Mouse (Mus musculus) cerebellum, postnatal 4 days (tissue): ENCODE results near the gene Hyal1.

Experiments used
- DNase-seq, 2 experiments: peaks; one replicate each; pipeline ENCODE4 v3.0.0; 2022; ENCODE audit warnings: low spot score in 2 of 2, mixed read lengths in 1 of 2

Gene Hyal1

DNA sequence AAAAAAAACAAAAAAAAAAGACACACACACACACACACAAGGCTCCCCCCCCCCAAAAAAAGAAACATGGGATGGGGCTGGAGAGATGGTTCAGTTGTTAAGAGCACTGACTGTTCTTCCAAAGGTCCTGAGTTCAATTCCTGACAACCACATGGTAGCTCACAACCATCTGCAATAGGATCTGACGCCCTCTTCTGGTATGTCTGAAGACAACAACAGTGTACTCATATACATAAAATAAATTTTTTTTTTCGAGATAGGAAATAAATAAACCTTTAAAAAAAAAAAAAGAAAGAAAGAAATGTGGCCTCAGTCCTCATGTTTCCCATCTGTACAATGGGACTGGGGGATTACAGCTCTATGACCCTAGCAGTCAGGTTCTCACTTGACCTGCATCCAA is 40.7 kb downstream of the Hyal1 start:
- DNase-seq = no peak

DNA sequence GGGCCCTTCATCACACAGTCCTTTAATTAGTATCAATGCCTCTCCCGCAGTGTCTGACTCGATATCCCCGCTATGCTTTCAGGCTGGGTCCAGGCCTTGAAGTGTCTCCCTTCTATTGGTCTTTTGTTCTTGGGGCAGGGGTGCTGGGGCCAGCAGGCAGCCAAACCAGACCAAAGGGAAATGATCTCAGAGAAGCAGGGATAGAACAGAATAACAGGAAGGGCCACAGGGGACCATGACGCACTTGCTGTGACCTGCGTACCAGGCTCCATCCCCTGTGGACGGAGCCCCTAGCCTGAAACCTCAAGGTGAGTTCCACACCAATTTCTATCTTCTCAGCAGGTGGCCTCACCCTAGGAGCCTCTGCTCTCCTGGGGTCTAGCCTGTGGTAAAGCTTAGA is 41.4 kb downstream of the Hyal1 start:
- no peak for DNase-seq

DNA sequence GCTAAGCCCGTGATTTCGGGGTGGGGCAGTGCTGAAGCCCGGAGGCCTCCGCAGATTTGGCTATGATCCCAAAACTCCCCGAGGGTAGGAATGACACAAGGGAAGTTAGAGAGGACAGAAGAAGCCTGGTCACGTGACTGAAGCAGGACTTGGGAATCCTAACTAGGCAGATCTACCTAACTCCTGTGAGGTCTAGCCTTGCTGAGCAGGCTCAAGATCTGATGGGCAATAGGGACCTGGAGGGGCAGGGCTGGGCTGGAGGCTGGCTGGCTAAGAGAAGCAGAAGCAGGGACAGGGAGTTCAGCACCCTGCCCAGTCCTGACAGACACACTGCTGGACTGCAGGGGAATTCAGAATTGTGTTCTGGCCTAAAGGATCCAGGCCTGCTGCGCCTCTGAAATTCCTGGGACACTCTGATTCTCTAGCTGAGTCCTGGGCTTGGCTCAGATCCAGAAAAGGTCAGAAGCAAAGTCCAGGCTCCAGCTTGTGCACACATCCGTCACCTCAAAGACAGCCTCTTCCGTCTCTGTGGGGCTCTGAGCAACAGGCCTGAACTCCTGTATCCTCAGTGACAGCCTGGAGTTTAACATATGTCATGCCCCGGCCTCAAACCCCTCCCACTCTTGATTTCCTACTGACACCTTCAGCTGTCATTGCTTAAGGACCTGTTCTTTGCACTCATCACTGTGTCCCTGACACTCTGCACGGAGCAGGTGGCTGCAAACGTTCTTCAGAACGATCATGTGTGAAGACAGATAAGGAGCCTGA is 42.2 kb downstream of the Hyal1 start:
- no peak for DNase-seq

DNA sequence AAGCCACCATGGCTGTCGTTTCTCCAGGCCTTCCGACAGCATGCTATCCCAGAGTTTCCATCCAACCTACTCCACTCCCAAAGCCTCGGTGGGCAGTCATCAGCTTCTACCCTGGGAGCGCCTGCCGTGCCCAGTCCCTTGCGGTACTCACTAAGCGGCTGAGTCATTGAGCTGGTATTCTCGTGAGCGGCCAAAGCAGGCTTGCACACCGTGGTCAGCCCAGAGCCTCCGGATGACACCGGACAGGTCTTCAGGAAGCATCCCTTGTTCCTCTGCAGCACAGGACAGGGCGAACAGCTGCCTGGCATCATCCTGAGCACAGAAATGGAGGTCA is 42.8 kb downstream of the Hyal1 start:
- DNase-seq = no peak

DNA sequence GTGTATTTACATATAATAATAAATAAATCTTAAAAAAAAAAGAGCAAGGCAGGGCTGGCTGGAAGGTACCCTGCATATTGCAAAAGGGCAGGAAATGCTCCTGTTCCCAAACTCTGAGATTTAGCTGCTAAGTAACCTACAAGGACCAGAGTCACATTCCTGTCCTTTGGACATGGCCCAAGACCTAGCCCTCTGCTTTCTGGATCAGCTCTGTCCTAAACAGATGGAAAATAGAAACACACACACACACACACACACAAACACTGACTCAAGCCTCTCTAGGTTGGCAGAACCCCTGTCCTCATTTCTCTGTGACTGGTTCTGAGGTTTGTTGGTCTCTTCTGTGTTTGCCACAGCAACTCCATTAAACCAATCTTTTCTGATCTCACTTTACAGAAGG is 44.2 kb downstream of the Hyal1 start:
- no peak for DNase-seq

DNA sequence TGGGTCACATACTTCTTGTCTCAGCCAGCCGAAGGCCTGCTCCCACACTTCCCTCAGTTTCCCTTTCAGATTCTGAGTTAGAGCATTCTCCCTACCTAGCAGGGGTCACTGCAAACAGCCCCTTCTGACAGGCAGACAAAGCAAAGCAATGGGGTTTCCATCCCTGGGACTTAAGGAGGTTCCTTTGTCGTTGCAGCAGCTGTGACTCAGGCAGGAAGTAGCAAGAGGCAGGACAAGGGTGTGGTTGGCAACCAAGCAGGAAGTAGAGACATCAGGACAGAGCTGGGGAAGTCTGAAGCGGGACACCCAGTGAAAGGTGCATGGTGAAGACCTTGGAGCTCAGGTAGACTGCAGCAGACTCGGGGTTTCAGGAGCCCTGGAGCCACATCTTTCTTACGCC is 47.8 kb downstream of the Hyal1 start:
- no peak for DNase-seq

DNA sequence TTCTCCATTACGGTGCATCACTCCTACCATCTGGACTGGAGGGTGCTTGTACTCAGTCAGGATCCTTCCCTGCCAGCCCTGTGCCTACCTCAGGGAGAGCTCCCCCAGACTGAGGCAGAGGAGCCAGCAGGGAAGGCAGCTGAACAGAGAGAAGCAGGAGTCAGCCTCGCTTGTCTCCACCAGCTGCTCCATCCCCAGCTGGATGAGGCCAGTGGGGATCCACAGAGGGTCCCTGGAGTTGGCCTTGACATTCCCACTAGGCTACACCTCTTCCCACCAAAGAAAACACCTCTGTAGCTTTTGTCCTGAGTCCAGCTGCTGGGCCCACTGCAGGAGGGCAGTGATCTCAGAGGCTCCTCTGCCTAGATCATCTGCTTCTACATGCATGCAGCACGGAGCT is 48.2 kb downstream of the Hyal1 start:
- DNase-seq = no peak

DNA sequence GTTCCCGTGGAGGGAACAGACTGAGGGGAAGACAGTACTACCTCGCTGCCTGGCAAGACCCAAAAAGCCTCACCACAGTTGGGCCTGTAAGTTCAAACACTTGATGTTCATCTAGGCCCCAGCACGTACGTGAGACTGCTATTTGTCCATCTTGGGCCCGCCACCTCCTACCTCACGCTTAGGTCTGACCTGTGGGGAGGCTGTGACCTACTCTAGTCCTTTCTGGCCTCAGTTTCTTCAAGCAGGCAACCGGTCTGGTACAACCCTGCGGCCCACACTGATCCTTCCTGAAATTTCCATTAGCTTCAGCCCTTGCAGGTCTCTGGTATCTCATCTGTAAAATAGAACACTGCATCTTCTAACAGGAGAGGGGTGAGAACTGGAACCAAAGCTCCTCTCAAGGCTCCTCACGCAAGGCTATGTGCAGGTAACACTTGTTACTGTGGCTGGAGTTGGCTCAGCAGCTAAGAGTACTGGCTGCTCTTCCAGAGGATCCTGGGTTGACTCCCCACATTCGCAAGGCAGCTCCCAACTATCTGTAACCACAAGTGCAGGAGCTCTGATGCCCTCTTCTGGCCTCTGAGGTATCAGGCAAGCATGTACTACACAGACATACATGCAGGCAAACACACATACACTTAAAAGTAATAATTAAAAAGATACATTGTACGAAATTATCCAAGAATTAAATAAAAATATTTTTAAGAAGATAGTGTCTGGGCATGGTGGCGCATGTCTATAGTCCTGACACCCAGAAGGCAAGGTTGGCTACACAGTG is 48.8 kb downstream of the Hyal1 start:
- DNase-seq = no peak

DNA sequence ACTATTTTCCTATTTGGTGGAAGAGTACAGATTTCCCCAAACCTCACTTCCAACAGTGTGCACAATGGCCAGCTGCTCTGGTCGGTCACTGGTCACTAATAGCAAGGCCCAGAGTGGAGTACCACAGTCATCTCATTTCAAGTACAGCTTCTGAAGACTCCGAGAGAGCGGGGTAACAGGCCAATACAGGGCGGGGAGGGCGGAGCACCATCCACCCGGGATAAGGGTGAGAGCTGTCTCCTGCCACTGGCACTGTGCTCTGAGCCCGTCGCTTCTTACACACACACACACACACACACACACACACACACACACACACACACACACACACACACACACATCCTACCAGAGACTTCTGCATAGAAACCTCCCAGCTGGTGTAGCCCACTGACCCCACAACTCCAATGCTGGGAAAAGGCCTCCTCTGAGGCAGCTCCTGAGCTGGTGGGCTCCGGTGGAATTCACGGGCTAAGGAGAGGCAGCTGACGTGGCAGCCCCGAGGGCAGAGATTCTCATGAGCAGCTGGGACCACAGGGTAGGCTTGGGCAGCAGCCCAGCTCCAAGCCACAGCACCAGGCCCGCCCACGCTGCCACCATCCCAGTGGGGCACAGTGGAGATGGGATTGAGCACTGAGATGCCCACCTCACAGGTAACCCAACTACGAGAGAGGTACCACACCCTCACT is 49.6 kb downstream of the Hyal1 start:
- DNase-seq = no peak

DNA sequence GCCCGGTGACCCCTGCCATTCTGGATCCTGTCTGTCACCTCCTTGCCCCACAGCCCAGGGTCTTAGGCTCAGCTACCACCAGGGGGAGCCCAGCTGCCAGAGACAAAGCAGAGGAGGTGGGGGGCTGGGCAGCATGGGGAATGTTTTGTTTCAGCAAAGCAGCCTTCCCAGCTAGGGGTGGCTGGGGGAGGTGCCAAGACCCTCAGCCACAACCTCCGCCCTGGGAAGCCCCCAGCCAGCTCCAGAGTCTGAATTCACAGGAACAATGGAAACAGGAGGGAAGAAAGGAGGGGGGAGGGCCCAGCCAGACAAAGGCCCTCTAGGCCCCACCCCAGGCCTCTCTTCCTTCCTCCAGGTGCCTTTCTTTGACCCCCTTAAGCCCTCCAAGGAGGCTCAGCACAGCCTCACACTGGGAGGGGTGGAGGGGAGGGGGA is 50.1 kb downstream of the Hyal1 start:
- DNase-seq = peak; percentile 78 to 90

DNA sequence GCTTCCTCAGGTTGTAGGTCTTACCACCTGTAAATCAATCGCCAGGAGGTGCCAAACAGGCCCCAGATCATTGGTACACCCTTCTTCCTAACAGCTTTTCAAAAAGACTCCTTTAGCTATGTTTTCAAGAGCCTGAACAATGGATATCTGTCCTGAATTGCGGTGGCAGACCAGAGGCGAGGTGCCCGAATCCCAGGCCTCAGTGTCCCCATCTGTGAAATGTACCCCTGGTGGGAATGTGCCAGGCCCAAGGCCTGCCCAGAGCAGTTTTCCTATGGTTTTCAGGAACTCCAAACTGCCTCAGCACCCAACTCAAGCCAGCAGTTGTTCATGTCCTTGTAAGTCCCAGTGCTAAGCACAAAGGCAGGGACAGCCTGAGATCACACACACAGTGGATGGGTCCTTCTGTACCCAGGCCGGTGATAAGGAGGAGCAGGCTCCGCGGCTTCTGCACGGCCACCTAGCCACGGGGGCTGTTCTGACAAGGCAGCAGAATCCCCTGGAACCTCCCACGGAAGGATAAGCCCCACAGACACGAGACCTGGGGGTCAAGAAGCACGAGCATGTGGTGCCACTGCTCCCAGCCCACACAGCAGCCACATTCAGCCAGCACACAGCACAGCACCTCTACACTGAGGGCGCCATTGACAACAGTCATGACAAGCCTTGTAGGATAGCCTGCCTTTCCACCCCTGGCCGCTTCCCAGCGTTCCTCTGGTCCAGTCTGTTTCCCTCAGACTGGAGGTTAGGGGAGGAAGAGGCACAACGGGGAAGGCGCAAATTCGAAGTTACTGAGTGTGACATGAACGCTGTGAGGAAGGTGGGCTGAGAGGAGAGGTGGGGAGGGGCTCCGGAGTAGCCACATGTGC is 50.9 kb downstream of the Hyal1 start:
- no peak for DNase-seq

DNA sequence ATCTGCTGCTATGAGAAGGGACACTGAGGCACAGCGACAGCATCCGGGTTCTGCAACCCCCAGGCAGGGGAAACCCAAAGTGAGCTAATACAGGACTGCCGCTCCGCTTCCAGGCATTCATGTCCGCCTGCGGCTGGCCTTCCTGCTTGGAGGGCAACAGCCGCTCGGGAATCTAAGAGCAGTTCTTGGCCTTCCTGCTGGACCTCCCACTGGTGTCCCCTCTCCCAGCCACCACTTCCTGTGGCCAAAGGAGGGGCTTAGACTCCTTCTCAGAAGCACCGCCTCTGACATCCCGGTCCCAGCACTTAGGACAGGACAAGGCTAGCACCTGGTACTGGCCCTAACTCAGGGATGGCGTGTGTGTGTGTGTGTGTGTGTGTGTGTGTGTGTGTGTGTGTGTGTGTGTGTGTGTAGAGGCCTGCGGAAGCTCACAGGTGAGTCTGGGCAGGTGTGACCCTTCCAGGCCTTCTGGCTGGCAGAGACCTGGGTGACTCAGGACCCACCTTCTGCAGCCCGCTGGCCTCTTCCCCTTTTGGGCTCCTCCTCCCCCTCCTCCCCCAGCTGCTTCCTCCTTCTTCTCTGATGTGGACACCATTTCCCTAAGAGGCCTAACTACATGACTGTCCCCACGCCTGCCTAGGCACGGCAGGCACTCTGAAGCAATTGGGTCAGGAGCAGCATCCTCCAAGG is 52.1 kb downstream of the Hyal1 start:
- DNase-seq = no peak

DNA sequence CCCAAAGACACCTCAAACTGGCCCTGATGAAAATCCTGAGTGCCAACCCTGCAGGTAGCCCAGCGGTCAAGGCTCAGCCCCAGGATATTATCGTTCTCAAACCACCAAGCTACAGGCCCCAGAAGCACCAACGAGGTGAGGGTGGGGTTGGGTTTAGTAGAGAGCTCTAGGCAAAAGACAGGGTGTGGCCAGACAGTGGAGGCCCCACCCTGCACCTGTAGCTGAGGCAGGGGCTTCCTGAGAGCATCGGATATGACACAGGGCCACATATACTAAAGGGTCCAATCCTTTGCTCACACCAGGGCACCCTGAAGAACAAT is 52.6 kb downstream of the Hyal1 start:
- no peak for DNase-seq

DNA sequence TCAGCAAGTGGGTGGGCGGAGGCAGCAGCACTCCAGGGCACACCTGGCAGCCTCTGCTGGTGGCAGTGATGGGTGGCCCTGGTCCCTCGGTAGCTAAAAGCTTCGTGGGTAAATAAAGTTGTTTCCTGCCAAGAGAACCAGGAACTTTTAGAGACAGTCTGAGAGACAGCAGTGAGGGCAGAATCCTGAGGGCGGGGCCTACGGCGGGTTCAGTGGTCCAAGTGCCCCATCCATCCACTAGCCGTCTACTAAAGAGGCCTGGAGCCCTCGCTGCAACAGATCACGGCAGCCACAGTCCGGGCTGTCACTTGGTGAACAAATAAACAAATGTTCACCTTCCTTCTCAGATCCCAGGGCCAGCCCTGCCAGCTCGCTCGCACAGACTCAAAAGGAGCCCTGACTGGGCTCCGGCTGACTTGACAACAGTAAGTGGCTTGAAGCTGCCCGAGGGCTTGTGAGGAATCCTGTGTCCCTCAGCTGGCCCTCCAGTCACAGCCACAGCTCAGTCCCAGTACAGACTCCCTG is 53.2 kb downstream of the Hyal1 start:
- DNase-seq = no peak

DNA sequence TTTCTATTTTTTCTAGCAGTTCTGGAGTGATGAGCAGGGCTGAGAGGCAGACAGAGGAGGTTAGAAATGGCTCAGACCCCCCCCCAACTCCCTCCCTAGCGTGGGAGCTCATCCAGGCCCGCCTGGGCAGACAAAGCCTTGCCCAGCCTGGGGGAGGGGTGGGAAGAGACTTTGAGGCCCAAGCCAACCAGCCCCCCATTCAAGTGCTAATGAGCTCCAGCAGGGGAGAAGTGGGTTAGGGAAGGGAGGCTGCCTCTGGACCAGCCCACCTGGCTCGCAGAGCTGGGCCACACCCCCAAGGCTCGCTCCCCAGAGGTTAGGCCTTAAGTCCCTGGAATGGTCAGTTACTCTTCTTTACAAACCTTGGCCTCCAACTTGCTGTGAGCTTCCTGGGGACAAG is 53.8 kb downstream of the Hyal1 start:
- peak in 1 of 2 experiments; percentile 64 for DNase-seq
